Mouse (Mus musculus): ENCODE results near the gene Tmem132b. TPM values are rescaled to one million over a fixed set of nuclear protein-coding genes. Genes with fewer than 3 reads are reported as not detected.
A peak's percentile ranks its signal among the peaks of the same experiment; 100 is the strongest.

Tmem132b gene
- polyA plus RNA-seq, 1 experiment from 2014 or later = 0.42 TPM

DNA sequence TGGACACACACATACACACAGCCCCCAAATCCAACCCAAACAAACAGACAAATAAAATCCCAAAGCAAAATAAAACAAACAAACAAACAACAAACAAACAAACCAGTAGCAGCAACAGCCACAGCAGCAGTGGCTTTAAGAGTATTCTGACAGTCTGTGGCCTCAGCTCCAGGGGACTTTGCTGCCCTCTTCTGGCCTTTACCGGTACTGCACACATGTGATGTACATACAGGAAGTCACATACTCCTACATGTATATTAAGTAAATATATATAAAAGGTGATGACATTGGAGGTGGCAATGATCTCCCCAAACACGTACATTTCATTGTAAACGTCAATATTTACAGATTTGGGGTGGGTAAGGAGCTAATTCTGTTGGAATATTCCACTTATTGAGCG is 5.1 kb upstream of the Tmem132b start:
- Histone ChIP-seq H3K36me3 (ENCODE audit: control insufficient read depth, insufficient read depth, low read length) (no peaks in the 10 kb centered on the region), H3K4me1 (ENCODE audit: control insufficient read depth, insufficient read depth, low read length) (no peaks in the 10 kb centered on the region), H3K9ac (ENCODE audit: low read length) (no peak overlapping the region), H3K4me3 (ENCODE audit: low read depth, low read length) (no peak overlapping the region), H3K27me3 (ENCODE audit: control insufficient read depth, insufficient read depth, low read length) (peaks cover 12% of the 10 kb centered on the region), H3K27ac (ENCODE audit: low read depth, low read length) (no peak overlapping the region), H3K4me2 (no peak overlapping the region), H3K9me3 (ENCODE audit: control insufficient read depth, low read length) (peaks cover 2% of the 10 kb centered on the region; the same call in 1 of the 2 replicates)
- WGBS = 69% methylated on average over 4 of the region's 4 CpGs
- ATAC-seq (ENCODE audit: low FRiP score) (no peak), DNase-seq (ENCODE audit: low spot score, missing footprints) (no peak)

DNA sequence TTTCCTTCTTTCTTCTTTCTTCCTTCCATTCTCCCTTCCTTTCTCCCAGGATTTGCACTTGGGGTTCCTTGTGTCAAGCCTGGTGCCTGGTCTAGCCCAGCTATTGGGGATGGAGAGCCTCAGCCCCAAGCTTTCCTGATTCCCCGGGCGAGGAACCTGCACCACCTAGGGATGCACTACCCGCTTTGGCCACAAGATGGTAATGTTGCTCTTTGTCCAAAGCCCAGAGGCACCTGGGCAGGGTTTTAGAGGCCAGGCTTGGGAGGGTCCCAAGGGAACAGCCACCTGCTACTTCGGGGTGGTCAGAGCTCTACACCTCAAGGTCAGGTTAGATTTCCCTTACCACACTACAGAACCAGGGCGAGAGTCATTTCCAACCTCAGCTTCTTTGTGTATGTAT is 2.5 kb upstream of the Tmem132b start:
- peaks cover 5% of the 10 kb centered on the region; the same call in 1 of the 2 replicates for H3K4me1 ChIP-seq (ENCODE audit: control insufficient read depth, insufficient read depth, low read length)
- peaks cover 38% of the 10 kb centered on the region for H3K27me3 ChIP-seq (ENCODE audit: control insufficient read depth, insufficient read depth, low read length)
- peak; percentile 98 for DNase-seq (ENCODE audit: low spot score, missing footprints)
- no peak overlapping the region for H3K4me2 ChIP-seq
- H3K4me3 ChIP-seq (ENCODE audit: low read depth, low read length) = no peak overlapping the region
- ATAC-seq (ENCODE audit: low FRiP score) = no peak
- no peak overlapping the region for H3K27ac ChIP-seq (ENCODE audit: low read depth, low read length)
- peaks cover 2% of the 10 kb centered on the region; the same call in 1 of the 2 replicates for H3K9me3 ChIP-seq (ENCODE audit: control insufficient read depth, low read length)
- 4% methylated on average over 5 of the region's 5 CpGs for WGBS
- no peak overlapping the region for H3K9ac ChIP-seq (ENCODE audit: low read length)
- H3K36me3 ChIP-seq (ENCODE audit: control insufficient read depth, insufficient read depth, low read length) = no peaks in the 10 kb centered on the region

DNA sequence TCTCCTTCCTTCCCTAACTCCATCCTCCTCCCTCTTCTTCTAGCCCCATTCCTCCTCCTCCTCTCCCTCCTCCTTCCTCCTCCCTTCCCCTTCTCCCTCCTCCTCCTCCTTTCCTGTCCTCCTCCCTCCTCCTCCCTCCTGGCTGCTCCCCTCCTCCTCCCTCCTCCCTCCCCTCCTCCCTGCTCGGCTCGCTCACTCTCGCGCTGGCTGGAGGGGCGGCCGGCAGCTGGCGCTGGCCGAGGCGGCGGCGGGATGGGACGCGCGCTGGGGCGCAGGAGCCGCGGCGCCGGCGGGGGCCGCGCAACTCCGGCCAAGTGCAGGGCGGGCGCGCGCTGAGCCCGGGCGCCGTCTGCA is 594 bp downstream of the Tmem132b start:
- H3K4me1 ChIP-seq (ENCODE audit: control insufficient read depth, insufficient read depth, low read length) = peaks cover 11% of the 10 kb centered on the region
- under 1% methylated on average over 29 of the region's 30 CpGs for WGBS
- ATAC-seq (ENCODE audit: low FRiP score) (peak; percentile 83), DNase-seq (ENCODE audit: low spot score, missing footprints) (peak; percentile 94)
- H3K4me3 ChIP-seq (ENCODE audit: low read depth, low read length) = peak overlapping the region; percentile 52
- H3K36me3 ChIP-seq (ENCODE audit: control insufficient read depth, insufficient read depth, low read length) = no peaks in the 10 kb centered on the region
- H3K27ac ChIP-seq (ENCODE audit: low read depth, low read length) = no peak overlapping the region
- no peaks in the 10 kb centered on the region for H3K9me3 ChIP-seq (ENCODE audit: control insufficient read depth, low read length)
- H3K4me2 ChIP-seq = peak overlapping the region; percentile 63
- peak overlapping the region; percentile 50 for H3K9ac ChIP-seq (ENCODE audit: low read length)
- peaks cover 48% of the 10 kb centered on the region for H3K27me3 ChIP-seq (ENCODE audit: control insufficient read depth, insufficient read depth, low read length)

DNA sequence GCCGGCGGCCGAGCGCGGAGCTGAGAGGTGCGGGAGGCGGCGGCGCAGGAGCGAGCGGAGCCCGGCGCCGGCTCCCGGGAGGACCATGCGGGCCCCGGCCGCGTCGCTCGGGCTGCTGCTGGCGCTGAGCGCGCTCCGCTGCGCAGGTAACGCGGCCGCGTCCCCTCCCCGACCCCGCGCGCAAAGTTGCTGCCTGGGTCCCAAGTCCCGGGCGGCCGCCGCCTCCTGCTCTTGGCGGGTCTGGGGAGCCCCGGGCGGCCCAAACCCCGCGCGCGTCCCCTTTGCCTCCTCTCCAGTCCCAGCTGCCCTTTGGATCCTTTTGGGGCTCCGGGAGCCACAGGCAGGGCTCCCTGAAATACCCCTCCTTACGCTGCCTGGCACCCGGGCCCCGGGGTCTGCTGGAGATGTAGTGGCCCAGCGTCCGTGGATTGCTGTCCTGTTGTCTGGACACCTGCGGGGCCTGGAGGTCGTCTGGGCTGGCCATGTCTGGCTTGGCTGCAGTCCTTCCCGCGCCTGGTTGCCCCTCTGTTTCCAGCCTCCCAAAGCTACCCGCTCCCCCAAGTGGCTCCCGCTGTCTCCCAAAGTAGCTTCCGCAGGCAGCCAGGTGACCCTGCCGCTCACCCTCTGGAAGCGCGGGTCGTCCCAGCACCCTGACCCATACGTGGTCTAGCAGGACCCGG is 1.1 kb downstream of the Tmem132b start:
- peak; percentile 95 for DNase-seq (ENCODE audit: low spot score, missing footprints)
- under 1% methylated on average over 57 of the region's 64 CpGs for WGBS
- ATAC-seq (ENCODE audit: low FRiP score) = peak; percentile 8; the same call in 1 of the 2 replicates

DNA sequence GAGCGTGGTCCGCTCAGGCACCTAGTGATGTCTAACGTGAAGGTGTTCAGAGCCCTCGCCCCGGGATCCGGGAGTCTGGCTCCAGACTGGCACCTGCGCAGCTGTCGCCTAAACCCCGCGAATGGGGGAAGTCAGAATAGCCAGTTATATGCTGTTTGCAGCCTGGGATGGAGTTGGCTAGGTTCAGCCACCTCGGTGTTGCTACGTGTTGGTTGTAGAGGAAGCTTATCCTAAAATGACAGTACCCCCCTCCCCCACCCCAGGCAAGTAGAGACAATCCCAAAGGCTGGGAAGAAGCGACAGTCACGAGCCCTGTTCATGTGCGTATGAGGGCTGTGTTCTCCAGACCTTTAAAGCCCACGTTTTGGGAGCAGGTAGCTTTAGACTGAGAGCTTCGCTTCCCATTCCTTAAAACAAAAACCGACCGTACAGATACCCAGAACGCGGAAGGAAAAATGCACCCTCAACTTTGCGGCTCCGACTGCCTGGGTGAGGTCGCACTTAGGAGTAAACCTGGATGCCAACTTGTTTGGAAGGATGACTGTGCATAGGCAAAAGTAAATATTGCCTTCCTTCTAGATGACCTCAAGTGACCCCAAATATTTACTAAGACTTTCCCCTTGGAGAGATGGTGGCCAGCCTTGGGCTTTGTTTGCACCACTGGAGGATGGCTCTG is 1.8 kb downstream of the Tmem132b start:
- WGBS = 1% methylated on average over 24 of the region's 24 CpGs
- H3K9me3 ChIP-seq (ENCODE audit: control insufficient read depth, low read length) = no peaks in the 10 kb centered on the region
- no peak overlapping the region for H3K27ac ChIP-seq (ENCODE audit: low read depth, low read length)
- H3K4me3 ChIP-seq (ENCODE audit: low read depth, low read length) = peak overlapping the region; percentile 52
- no peaks in the 10 kb centered on the region for H3K36me3 ChIP-seq (ENCODE audit: control insufficient read depth, insufficient read depth, low read length)
- peaks cover 11% of the 10 kb centered on the region for H3K4me1 ChIP-seq (ENCODE audit: control insufficient read depth, insufficient read depth, low read length)
- peak overlapping the region; percentile 63 for H3K4me2 ChIP-seq
- H3K9ac ChIP-seq (ENCODE audit: low read length) = 0 out of 2 replicates have a peak overlapping the region, but pooled peaks have one; percentile 50
- ATAC-seq (ENCODE audit: low FRiP score) (no peak), DNase-seq (ENCODE audit: low spot score, missing footprints) (peak; percentile 93)
- H3K27me3 ChIP-seq (ENCODE audit: control insufficient read depth, insufficient read depth, low read length) = peaks cover 48% of the 10 kb centered on the region

More for the DNA sequence above, 1.1 kb downstream of the Tmem132b start:
- Histone ChIP-seq H3K4me1 (ENCODE audit: control insufficient read depth, insufficient read depth, low read length) (peaks cover 11% of the 10 kb centered on the region), H3K27ac (ENCODE audit: low read depth, low read length) (no peak overlapping the region), H3K9ac (ENCODE audit: low read length) (peak overlapping the region; percentile 50), H3K4me3 (ENCODE audit: low read depth, low read length) (peak overlapping the region; percentile 52), H3K27me3 (ENCODE audit: control insufficient read depth, insufficient read depth, low read length) (peaks cover 48% of the 10 kb centered on the region), H3K9me3 (ENCODE audit: control insufficient read depth, low read length) (no peaks in the 10 kb centered on the region), H3K36me3 (ENCODE audit: control insufficient read depth, insufficient read depth, low read length) (no peaks in the 10 kb centered on the region), H3K4me2 (peak overlapping the region; percentile 63)

DNA sequence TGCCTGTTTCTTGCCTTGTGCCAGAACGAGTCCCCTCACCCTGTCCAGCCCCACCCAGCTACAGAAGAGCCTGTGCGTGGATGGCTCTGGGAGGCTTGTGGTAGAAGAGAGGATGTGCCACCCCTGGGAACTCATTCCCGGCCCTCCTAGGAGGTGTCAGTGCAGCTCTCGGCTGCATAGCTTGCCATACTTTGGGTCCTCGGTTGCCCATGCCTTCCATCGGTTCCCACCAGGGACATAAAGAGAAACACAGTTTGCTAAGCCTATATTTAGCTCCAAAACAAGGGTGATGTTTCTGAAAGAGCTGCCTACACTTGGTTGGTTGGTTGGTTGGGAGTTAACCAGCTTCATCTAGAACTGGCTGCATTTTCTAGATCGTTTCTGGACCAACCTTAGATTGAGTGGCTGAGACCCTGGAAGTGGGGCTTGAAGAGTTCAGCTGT is 2.6 kb downstream of the Tmem132b start:
- peaks cover 48% of the 10 kb centered on the region for H3K27me3 ChIP-seq (ENCODE audit: control insufficient read depth, insufficient read depth, low read length)
- no peak overlapping the region for H3K4me2 ChIP-seq
- DNase-seq (ENCODE audit: low spot score, missing footprints) = peak; percentile 93
- no peaks in the 10 kb centered on the region for H3K9me3 ChIP-seq (ENCODE audit: control insufficient read depth, low read length)
- H3K27ac ChIP-seq (ENCODE audit: low read depth, low read length) = no peak overlapping the region
- no peak for ATAC-seq (ENCODE audit: low FRiP score)
- H3K36me3 ChIP-seq (ENCODE audit: control insufficient read depth, insufficient read depth, low read length) = no peaks in the 10 kb centered on the region
- peaks cover 11% of the 10 kb centered on the region for H3K4me1 ChIP-seq (ENCODE audit: control insufficient read depth, insufficient read depth, low read length)
- WGBS = 5% methylated on average over 7 of the region's 7 CpGs
- no peak overlapping the region for H3K4me3 ChIP-seq (ENCODE audit: low read depth, low read length)
- H3K9ac ChIP-seq (ENCODE audit: low read length) = no peak overlapping the region

DNA sequence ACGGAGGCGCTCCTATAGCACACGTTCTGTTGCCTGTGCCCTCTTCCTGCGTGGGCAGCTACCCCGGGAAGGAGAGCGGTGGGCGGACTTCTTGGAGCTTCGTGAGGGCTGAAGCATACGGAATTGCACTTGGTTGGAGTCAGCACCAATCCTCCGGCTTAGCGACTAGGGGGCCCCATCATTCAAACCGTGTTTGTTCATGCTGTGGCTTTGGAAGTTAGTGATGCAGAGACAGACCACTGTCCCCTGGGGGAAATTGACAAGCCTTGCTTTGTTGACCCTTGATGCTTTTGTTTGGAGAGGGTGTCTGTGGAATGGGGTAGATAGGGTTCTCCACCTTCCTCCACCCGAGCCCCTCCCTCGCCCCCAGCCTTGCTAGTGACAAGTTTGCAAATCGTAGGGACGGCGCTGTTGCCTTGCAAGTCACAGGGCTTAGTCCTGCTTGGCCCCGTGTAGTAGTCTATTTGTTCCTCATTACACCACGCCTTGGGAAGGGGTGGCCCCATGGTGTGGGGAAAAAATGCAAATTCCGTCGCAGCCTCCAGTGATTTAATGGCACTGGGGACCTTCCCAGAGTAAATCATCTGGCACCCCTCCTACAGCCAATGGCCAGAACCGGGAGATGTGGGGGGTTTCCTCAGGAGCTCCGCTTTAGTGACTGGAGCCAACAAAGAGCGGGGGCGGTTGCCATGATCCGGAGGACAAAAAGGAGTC is 3.2 kb downstream of the Tmem132b start:
- ATAC-seq (ENCODE audit: low FRiP score) (peak; percentile 41), DNase-seq (ENCODE audit: low spot score, missing footprints) (peak; percentile 92)
- Histone ChIP-seq H3K27me3 (ENCODE audit: control insufficient read depth, insufficient read depth, low read length) (peaks cover 47% of the 10 kb centered on the region), H3K4me1 (ENCODE audit: control insufficient read depth, insufficient read depth, low read length) (peaks cover 11% of the 10 kb centered on the region), H3K9ac (ENCODE audit: low read length) (no peak overlapping the region), H3K36me3 (ENCODE audit: control insufficient read depth, insufficient read depth, low read length) (no peaks in the 10 kb centered on the region), H3K9me3 (ENCODE audit: control insufficient read depth, low read length) (no peaks in the 10 kb centered on the region), H3K27ac (ENCODE audit: low read depth, low read length) (no peak overlapping the region), H3K4me3 (ENCODE audit: low read depth, low read length) (peak overlapping the region; percentile 7; the same call in 1 of the 2 replicates), H3K4me2 (peak overlapping the region; percentile 33)
- 1% methylated on average over 26 of the region's 26 CpGs for WGBS

DNA sequence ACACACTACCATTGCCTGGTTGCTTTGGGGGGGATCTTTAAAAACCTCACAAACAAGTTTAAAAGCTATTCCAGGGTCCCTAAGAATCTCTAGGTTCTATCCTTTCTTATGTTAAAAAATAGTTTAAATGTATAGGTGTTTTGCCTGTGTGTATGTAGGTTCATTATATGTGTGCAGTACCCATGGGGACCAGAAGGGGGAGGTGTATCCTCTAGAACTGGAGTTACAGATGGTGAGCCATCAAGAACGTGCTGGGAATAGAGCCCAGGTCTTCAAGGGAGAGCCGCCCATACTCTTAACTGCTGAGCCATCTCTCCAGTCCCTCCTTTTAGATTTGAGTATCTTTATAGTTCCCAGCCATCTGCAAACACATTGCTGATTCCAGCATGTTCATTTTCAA is 13.5 kb downstream of the Tmem132b start:
- 90% methylated on average over 2 of the region's 2 CpGs for WGBS

More for the DNA sequence above, 13.5 kb downstream of the Tmem132b start:
- Histone ChIP-seq H3K36me3 (ENCODE audit: control insufficient read depth, insufficient read depth, low read length) (no peaks in the 10 kb centered on the region), H3K27ac (ENCODE audit: low read depth, low read length) (no peak overlapping the region), H3K4me3 (ENCODE audit: low read depth, low read length) (no peak overlapping the region), H3K27me3 (ENCODE audit: control insufficient read depth, insufficient read depth, low read length) (peaks cover 2% of the 10 kb centered on the region; the same call in 1 of the 2 replicates), H3K4me2 (no peak overlapping the region), H3K4me1 (ENCODE audit: control insufficient read depth, insufficient read depth, low read length) (peaks cover 5% of the 10 kb centered on the region), H3K9ac (ENCODE audit: low read length) (no peak overlapping the region), H3K9me3 (ENCODE audit: control insufficient read depth, low read length) (no peaks in the 10 kb centered on the region)
- no peak for DNase-seq (ENCODE audit: low spot score, missing footprints)
- no peak for ATAC-seq (ENCODE audit: low FRiP score)

Measured in midbrain, embryonic 11.5 days (tissue).